Mouse (Mus musculus) forebrain, embryonic 14.5 days (tissue): ENCODE results near the gene Prkaa2. TPM values are rescaled to one million over a fixed set of nuclear protein-coding genes. Genes with fewer than 3 reads are reported as not detected.

Source experiments
- ATAC-seq: fragments of 200-750 bp; cut with Nextera tagmentation; 2 replicates; pipeline ENCODE4 v1.8.0; 2017; ENCODE audit warnings: mild to moderate bottlenecking, moderate library complexity
- DNase-seq: peaks from one replicate; pipeline ENCODE4 v3.0.0-alpha.2; 2015; ENCODE audit warnings: low spot score
- H3K27ac ChIP-seq: fragments of 300-500 bp; sonication (generic); 2 replicates; pipeline ENCODE4 v1.5.1; 2014; ENCODE audit warnings: low read depth, mild to moderate bottlenecking, control low read depth, low read length, moderate library complexity
- H3K27me3 ChIP-seq: fragments of 300-500 bp; sonication (generic); replicated peaks from 2 replicates; pipeline ENCODE4 v1.6.1; 2014; ENCODE audit warnings: low read length, control low read depth, mixed read lengths; ENCODE audit not compliant: control insufficient read depth, insufficient read depth
- H3K36me3 ChIP-seq: fragments of 300-500 bp; sonication (generic); 2 replicates; pipeline ENCODE4 v1.6.1; 2014; ENCODE audit warnings: low read length, control low read depth; ENCODE audit not compliant: control insufficient read depth, insufficient read depth
- H3K4me1 ChIP-seq: fragments of 300-500 bp; sonication (generic); 2 replicates; pipeline ENCODE4 v1.6.1; 2014; ENCODE audit warnings: antibody characterized with exemption, low read length, control low read depth; ENCODE audit not compliant: control insufficient read depth, insufficient read depth
- H3K4me2 ChIP-seq: fragments of 300-500 bp; sonication (generic); 2 replicates; pipeline ENCODE4 v1.6.1; 2014; ENCODE audit warnings: mild to moderate bottlenecking, control low read depth, low read length
- H3K4me3 ChIP-seq: fragments of 300-500 bp; sonication (generic); 2 replicates; pipeline ENCODE4 v1.5.1; 2014; ENCODE audit warnings: low read depth, low read length, control low read depth
- H3K9ac ChIP-seq: fragments of 300-500 bp; sonication (generic); 2 replicates; pipeline ENCODE4 v1.6.1; 2014; ENCODE audit warnings: mild to moderate bottlenecking, low read length, control low read depth, moderate library complexity
- H3K9me3 ChIP-seq: fragments of 300-500 bp; sonication (generic); replicated peaks from 2 replicates; pipeline ENCODE4 v1.6.1; 2016; ENCODE audit warnings: low read length, control low read depth, mixed read lengths; ENCODE audit not compliant: control insufficient read depth
- WGBS: fragments of 180-500 bp; shearing (Covaris S2); extraction: QIAGEN DNeasy Blood & Tissue Kit; methylation state at CpG from one replicate; pipeline ENCODE4 v1.1.7; 2014; 5-methylcytosine and 5-hydroxymethylcytosine counted together
- polyA plus RNA-seq: library from polyadenylated mRNA; unstranded; fragments of >200 nt; fragmentation: Nextera tagmentation; extraction: Ambion mirVana; gene quantifications from 2 replicates; pipeline ENCODE4 v1.2.1, GENCODE M21; 2014

Gene Prkaa2
- polyA plus RNA-seq, 1 experiment from 2014 or later: 9.8 TPM

DNA sequence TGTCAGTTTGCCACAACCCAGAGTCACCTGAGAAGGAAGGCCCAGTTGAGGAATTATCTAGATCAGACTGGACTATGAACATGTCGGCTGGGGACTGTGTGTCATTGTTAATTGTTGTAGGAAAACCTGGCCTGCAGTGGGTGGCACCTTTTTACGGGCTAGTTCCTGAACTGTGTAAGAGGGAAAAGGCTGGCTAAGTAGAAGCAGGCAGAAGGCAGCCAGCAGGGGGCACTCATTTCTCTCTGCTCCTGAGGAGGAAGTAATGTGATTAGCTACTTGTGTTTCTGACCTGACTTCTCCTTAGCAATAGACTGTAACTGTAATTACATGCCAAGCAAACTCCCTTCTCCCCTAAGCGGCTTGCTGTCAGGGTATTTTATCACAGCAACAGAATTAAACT lies 38.7 kb downstream of the Prkaa2 start:
- H3K27me3 ChIP-seq: no peaks in the 10 kb centered on the region
- no peaks in the 10 kb centered on the region for H3K36me3 ChIP-seq
- H3K4me1 ChIP-seq: no peaks in the 10 kb centered on the region
- H3K4me2 ChIP-seq: no peak overlapping the region
- WGBS: 20% methylated on average over 3 of the region's 3 CpGs
- DNase-seq: peak; percentile 65
- no peak for ATAC-seq
- H3K9ac ChIP-seq: no peak overlapping the region
- H3K4me3 ChIP-seq: no peak overlapping the region
- H3K27ac ChIP-seq: no peak overlapping the region
- no peaks in the 10 kb centered on the region for H3K9me3 ChIP-seq

DNA sequence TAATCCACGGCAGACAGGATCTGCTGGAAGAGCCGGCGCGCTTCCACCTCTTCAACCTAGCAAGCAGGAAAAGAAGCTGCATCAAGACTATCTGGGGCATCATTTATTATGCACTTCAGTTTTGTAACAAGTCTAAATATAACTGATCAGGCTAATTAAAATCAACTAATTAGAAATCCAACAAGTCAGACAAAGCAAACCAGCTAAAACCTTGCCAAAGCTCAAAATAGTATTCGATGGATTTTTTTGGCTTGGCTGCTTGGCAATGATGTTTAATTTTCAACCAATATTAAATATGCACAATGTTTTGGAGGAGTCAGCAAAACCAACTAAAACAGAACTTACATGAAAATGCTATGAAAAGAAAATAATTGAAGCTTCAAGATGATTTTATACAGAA lies 58.4 kb downstream of the Prkaa2 start:
- no peaks in the 10 kb centered on the region for H3K27me3 ChIP-seq
- no peak for ATAC-seq
- H3K4me1 ChIP-seq: no peaks in the 10 kb centered on the region
- no peak overlapping the region for H3K9ac ChIP-seq
- H3K4me3 ChIP-seq: no peak overlapping the region
- H3K9me3 ChIP-seq: no peaks in the 10 kb centered on the region
- 79% methylated on average over 5 of the region's 5 CpGs for WGBS
- no peak overlapping the region for H3K4me2 ChIP-seq
- DNase-seq: peak; percentile 40
- H3K27ac ChIP-seq: no peak overlapping the region
- no peaks in the 10 kb centered on the region for H3K36me3 ChIP-seq

DNA sequence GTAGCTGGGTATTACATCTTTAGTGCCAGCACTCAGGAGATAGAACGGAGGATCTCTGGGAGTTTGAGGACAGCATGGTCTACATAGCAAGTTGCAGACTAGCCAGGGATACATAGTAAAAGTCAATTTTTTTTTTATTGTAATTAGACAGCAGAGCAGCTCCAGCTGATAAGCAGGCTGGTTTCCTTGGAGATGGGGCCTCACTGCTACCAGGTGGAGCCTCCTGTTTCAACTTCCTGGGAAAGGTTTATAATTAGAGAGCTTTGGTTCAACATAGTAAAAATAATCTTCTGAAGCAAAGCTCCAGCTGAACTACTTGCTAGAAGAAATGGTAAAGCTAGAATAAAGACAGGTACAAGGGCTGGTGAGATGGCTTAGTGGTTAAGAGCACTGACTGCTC lies 59.6 kb downstream of the Prkaa2 start:
- H3K4me3 ChIP-seq: no peak overlapping the region
- no peaks in the 10 kb centered on the region for H3K27me3 ChIP-seq
- no peaks in the 10 kb centered on the region for H3K36me3 ChIP-seq
- no peak overlapping the region for H3K4me2 ChIP-seq
- no peak overlapping the region for H3K27ac ChIP-seq
- no peak for ATAC-seq
- H3K9me3 ChIP-seq: no peaks in the 10 kb centered on the region
- no peaks in the 10 kb centered on the region for H3K4me1 ChIP-seq
- DNase-seq: no peak
- no peak overlapping the region for H3K9ac ChIP-seq
- 87% methylated on average over 1 of the region's 1 CpGs for WGBS

DNA sequence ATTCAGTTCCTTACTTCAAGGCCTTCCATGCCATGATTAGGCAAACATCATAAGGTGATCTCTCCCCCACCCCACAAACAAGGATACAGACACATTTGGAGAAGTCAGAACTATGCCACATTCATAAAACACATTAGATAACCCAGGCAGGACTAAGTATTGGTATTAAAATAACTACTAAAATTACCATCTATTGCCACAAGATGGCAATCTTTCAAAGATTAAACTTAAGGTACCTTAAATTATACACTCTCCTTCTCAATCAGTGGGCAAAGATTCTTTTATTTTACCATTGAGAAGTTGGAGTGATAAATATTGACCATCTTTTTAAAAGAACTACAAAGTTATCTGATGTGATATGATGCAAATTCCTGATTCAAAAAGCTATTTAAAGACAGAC lies 75.4 kb downstream of the Prkaa2 start:
- 0 out of 2 replicates have a peak, but pooled peaks cover 3% of the 10 kb centered on the region for H3K36me3 ChIP-seq
- ATAC-seq: no peak
- no peaks in the 10 kb centered on the region for H3K27me3 ChIP-seq
- H3K9ac ChIP-seq: no peak overlapping the region
- no peaks in the 10 kb centered on the region for H3K4me1 ChIP-seq
- no peaks in the 10 kb centered on the region for H3K9me3 ChIP-seq
- peak; percentile 70 for DNase-seq
- H3K4me3 ChIP-seq: no peak overlapping the region
- no peak overlapping the region for H3K4me2 ChIP-seq
- no peak overlapping the region for H3K27ac ChIP-seq

DNA sequence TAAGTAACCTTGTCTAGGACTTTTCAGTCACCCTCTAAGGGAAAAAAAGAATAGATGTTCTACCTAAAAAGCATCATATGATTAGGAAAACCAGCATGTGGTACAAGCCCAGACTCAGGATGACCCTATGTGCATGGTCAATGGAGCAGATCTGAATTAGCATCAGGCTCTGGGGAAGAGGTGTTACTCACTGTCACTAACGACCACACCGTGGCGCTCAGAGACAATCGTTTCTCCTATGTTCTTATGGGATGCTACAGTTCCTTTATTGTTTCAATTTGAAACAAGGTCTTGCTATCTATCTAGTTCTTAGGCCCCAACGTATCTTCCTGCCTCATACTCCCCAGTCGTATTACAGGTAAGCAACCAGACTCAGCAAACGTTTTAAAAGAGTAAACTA lies 76.5 kb downstream of the Prkaa2 start:
- peak; percentile 26 for DNase-seq
- 53% methylated on average over 7 of the region's 7 CpGs for WGBS
- no peak overlapping the region for H3K27ac ChIP-seq

DNA sequence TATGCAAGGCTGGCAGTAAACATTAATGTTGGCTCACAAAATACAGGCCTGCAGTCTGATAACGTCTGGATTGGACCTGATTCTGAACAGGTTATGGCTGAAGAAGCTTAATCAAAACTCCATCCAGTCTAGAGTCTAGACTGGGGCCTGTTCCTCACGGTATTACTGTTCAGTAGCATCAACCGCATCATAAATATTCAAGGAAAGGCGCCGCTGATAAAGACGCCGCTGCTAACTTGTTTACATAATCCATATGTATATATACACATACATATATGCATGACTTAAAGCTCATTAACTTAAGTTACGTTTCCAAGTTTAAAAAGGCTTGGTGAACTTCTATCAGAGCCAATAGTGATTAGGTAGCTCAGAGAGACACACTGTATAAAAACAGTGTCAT lies 78.6 kb downstream of the Prkaa2 start:
- no peak overlapping the region for H3K27ac ChIP-seq
- DNase-seq (peak; percentile 16), ATAC-seq (no peak)
- H3K9ac ChIP-seq: no peak overlapping the region
- H3K36me3 ChIP-seq: no peaks in the 10 kb centered on the region
- no peak overlapping the region for H3K4me3 ChIP-seq
- H3K4me2 ChIP-seq: no peak overlapping the region
- 76% methylated on average over 8 of the region's 8 CpGs for WGBS
- H3K27me3 ChIP-seq: no peaks in the 10 kb centered on the region
- no peaks in the 10 kb centered on the region; the same call in 1 of the 2 replicates for H3K4me1 ChIP-seq
- H3K9me3 ChIP-seq: no peaks in the 10 kb centered on the region

More for the DNA sequence above, 76.5 kb downstream of the Prkaa2 start:
- H3K9me3 ChIP-seq: no peaks in the 10 kb centered on the region
- H3K36me3 ChIP-seq: 0 out of 2 replicates have a peak, but pooled peaks cover 3% of the 10 kb centered on the region
- no peak overlapping the region for H3K4me2 ChIP-seq
- no peak overlapping the region for H3K9ac ChIP-seq
- H3K27me3 ChIP-seq: no peaks in the 10 kb centered on the region
- no peaks in the 10 kb centered on the region; the same call in 1 of the 2 replicates for H3K4me1 ChIP-seq
- H3K4me3 ChIP-seq: no peak overlapping the region
- ATAC-seq: no peak

DNA sequence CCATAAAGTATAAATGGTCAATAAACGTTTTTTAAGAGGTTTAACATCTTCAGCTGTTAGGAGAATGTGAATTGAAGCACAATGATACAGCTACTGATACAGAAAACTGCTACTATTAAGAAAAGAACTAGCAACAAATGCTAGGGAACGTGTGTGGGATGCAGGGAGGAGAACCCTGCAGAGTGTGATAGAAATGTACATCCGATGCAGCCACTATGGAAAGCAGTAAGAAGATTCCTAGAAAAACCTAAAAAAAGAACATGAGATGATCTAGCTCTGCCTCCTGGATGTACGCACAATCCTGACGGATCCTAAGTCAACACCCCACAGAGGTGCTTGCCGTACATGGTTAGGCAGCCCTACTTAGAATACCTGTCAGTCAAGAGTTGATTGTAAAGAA lies 82.4 kb downstream of the Prkaa2 start:
- no peak for DNase-seq
- H3K36me3 ChIP-seq: no peaks in the 10 kb centered on the region
- H3K27ac ChIP-seq: no peak overlapping the region
- WGBS: 73% methylated on average over 6 of the region's 6 CpGs
- H3K9ac ChIP-seq: no peak overlapping the region
- H3K4me3 ChIP-seq: no peak overlapping the region
- ATAC-seq: no peak
- H3K9me3 ChIP-seq: no peaks in the 10 kb centered on the region
- no peaks in the 10 kb centered on the region; the same call in 1 of the 2 replicates for H3K4me1 ChIP-seq
- H3K4me2 ChIP-seq: no peak overlapping the region
- no peaks in the 10 kb centered on the region for H3K27me3 ChIP-seq

DNA sequence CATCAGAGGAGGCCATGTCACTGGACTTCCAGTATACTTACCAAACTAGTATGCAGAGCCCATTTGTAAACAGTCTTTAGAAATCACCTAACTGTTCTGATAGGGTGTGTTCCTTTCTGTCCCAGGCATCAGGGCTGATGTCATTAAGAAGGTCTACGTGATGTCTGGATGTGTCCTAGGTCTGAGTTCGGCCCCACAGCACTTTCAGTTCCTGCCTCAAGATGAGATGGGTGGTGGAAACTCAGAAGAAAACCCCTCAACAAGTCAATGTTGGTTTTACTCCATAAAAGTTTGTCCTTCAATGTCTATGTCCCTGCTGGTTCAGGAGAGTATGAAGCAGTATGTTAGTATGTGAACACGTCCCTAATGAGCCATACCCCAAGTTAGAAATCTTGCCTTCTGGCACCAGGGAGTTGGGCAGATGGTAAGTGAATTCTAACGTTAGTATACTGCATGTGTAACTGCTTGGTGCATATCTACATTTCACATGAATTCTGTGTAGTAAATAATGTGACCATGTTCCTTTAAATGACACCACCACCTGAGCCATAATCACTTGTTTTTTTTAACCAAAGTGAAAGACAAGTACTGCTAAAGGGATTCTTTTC lies 93.6 kb downstream of the Prkaa2 start:
- H3K4me3 ChIP-seq: no peak overlapping the region
- DNase-seq: peak; percentile 48
- ATAC-seq: no peak
- no peak overlapping the region for H3K27ac ChIP-seq
- H3K4me1 ChIP-seq: no peaks in the 10 kb centered on the region
- no peaks in the 10 kb centered on the region for H3K27me3 ChIP-seq
- no peaks in the 10 kb centered on the region for H3K36me3 ChIP-seq
- H3K9ac ChIP-seq: no peak overlapping the region
- WGBS: 81% methylated on average over 4 of the region's 4 CpGs
- no peaks in the 10 kb centered on the region for H3K9me3 ChIP-seq
- H3K4me2 ChIP-seq: no peak overlapping the region

DNA sequence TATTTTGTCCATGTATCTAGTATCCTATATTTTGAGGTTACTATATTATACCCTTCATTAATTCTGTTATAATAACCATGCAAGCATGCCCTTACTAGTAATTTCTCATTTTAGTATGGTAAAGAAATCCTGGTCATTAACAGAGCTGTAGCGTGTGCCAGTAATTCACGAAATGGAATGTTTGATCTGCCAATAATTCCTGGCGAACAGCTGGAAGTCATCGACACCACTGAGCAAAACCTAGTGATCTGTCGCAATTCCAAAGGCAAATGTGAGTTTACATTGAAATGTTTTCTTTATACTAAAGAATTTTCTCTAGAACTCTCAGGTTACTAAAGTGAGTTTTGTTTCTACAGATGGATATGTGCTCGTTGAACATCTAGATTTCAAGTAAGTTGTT lies 94.2 kb downstream of the Prkaa2 start:
- Histone ChIP-seq H3K4me1 (no peaks in the 10 kb centered on the region), H3K36me3 (no peaks in the 10 kb centered on the region), H3K4me3 (no peak overlapping the region), H3K9ac (no peak overlapping the region), H3K27ac (no peak overlapping the region), H3K27me3 (no peaks in the 10 kb centered on the region), H3K9me3 (no peaks in the 10 kb centered on the region), H3K4me2 (no peak overlapping the region)
- ATAC-seq (no peak), DNase-seq (no peak)
- WGBS: 85% methylated on average over 6 of the region's 6 CpGs
